Comparison of ENCODE assay signal across 7 mouse cellular contexts in genomic region chr6:39543769-39544420, GRCm38 (mm10). TPM values are rescaled to one million over a fixed set of nuclear protein-coding genes. Genes with fewer than 3 reads are reported as not detected.
DNase-seq lines count a peak whose midpoint lies in the region; ATAC-seq and TF ChIP-seq lines count a peak whose summit lies in the region.

No protein-coding gene starts in this region.

- TF ChIP-seq EP300 in lung, postnatal 0 days (IDR thresholded peaks at IDR 0.05): peak; percentile 25; the same call in 1 of the 2 replicates

- in situ Hi-C loops in ES-E14 (cut with MboI; ENCODE audit: low sequenced_read_pairs in 2 of 2, unreplicated experiment in 2 of 2): no loop called here

- H3K9ac ChIP-seq in ES-E14 (ENCODE audit: insufficient read depth, low read depth, low read length, poor library complexity, severe bottlenecking): peak overlapping the region; percentile 67; the same call in 1 of the 2 replicates
- peak overlapping the region; percentile 35 for H3K9ac ChIP-seq in hindbrain, embryonic 16.5 days (ENCODE audit: low read depth, low read length)
- H3K9ac ChIP-seq in lung, postnatal 0 days (replicated peaks; ENCODE audit: low read depth): no peak overlapping the region

- no peak for ATAC-seq in hindbrain, embryonic 16.5 days
- peak; percentile 25 for ATAC-seq in lung, postnatal 0 days

- H3K4me3 ChIP-seq in ES-E14 (ENCODE audit: insufficient read depth in 1 of 2, low read depth in 1 of 2, low read length in 2 of 2, poor library complexity in 1 of 2, severe bottlenecking in 1 of 2): peak overlapping the region in 1 of 2 experiments; percentile 11; a peak in 1 of 4 replicates
- no peak overlapping the region for H3K4me3 ChIP-seq in hindbrain, embryonic 16.5 days (ENCODE audit: low read length)
- no peak overlapping the region for H3K4me3 ChIP-seq in lung, postnatal 0 days (ENCODE audit: low read depth, low read length)

- no peak for DNase-seq in ES-E14 (ENCODE audit: low read depth, low spot score)
- DNase-seq in embryo, embryonic 11 days: peak; percentile 40
- DNase-seq in lung, postnatal 0 days (ENCODE audit: low spot score): peak; percentile 66
- DNase-seq in urinary bladder, adult 18-20 months (ENCODE audit: low spot score in 2 of 2): no peak
- no peak for DNase-seq in left cerebral cortex, adult 8-10 months (ENCODE audit: low spot score in 2 of 2)
- DNase-seq in cerebellum, adult 11 months: no peak

- WGBS in hindbrain, embryonic 16.5 days: 24% methylated on average over 15 of the region's 15 CpGs
- WGBS in lung, postnatal 0 days: 50% methylated on average over 15 of the region's 15 CpGs

- H3K4me1 ChIP-seq in ES-E14 (ENCODE audit: control insufficient read depth in 2 of 2, insufficient read depth in 2 of 2, low read length in 2 of 2, poor library complexity in 1 of 2): peaks cover 15 to 42% of the 10 kb centered on the region in 2 experiments; a peak in 3 of 4 replicates
- H3K4me1 ChIP-seq in hindbrain, embryonic 16.5 days (ENCODE audit: control insufficient read depth, insufficient read depth, low read depth, low read length): peaks cover 49% of the 10 kb centered on the region
- peaks cover 14% of the 10 kb centered on the region for H3K4me1 ChIP-seq in lung, postnatal 0 days (ENCODE audit: insufficient read depth, low read depth, low read length)

- H3K36me3 ChIP-seq in ES-E14 (ENCODE audit: control insufficient read depth, insufficient read depth, low read length, poor library complexity, severe bottlenecking): peaks cover 4% of the 10 kb centered on the region; the same call in 1 of the 2 replicates
- no peaks in the 10 kb centered on the region for H3K36me3 ChIP-seq in hindbrain, embryonic 16.5 days (ENCODE audit: control insufficient read depth, insufficient read depth, low read length)
- H3K36me3 ChIP-seq in lung, postnatal 0 days (ENCODE audit: insufficient read depth, low read length): no peaks in the 10 kb centered on the region

- no peaks in the 10 kb centered on the region for H3K9me3 ChIP-seq in ES-E14 (ENCODE audit: control insufficient read depth, insufficient read depth, low read depth, low read length)
- H3K9me3 ChIP-seq in hindbrain, embryonic 16.5 days (ENCODE audit: control insufficient read depth, low read length): no peaks in the 10 kb centered on the region
- H3K9me3 ChIP-seq in lung, postnatal 0 days (ENCODE audit: low read length): no peaks in the 10 kb centered on the region

- TF ChIP-seq CTCF in lung, postnatal 0 days (IDR thresholded peaks at IDR 0.05): no peak

- peak overlapping the region; percentile 51; the same call in 1 of the 2 replicates for H3K27ac ChIP-seq in ES-E14 (ENCODE audit: insufficient read depth, low read depth, low read length, poor library complexity, severe bottlenecking)
- peak overlapping the region; percentile 29 for H3K27ac ChIP-seq in hindbrain, embryonic 16.5 days (ENCODE audit: low read depth, low read length)
- peak overlapping the region; percentile 73 for H3K27ac ChIP-seq in lung, postnatal 0 days (ENCODE audit: low read length)

- no peaks in the 10 kb centered on the region for H3K27me3 ChIP-seq in hindbrain, embryonic 16.5 days (replicated peaks; ENCODE audit: control insufficient read depth, insufficient read depth, low read length)
- H3K27me3 ChIP-seq in lung, postnatal 0 days (replicated peaks; ENCODE audit: insufficient read depth, low read length): no peaks in the 10 kb centered on the region

- H3K4me2 ChIP-seq in hindbrain, embryonic 16.5 days (ENCODE audit: low read length): no peak overlapping the region
- H3K4me2 ChIP-seq in lung, postnatal 0 days (replicated peaks; ENCODE audit: low read depth, low read length): peak overlapping the region; percentile 22; the same call in 1 of the 2 replicates

TF ChIP-seq in ES-E14, 5 proteins besides CTCF, POLR2A, EP300 and RAD21:
- TF ChIP-seq CHD2 (IDR thresholded peaks at IDR 0.05; ENCODE audit: low read depth, low read length): no peak
- no peak for TF ChIP-seq ZC3H11A (IDR thresholded peaks at IDR 0.05; ENCODE audit: borderline replicate concordance, low read depth, low read length)
- TF ChIP-seq ZNF384 (IDR thresholded peaks at IDR 0.05; ENCODE audit: low read depth, low read length): no peak
- TF ChIP-seq MAFK (IDR thresholded peaks at IDR 0.05; ENCODE audit: insufficient read depth, low read depth, low read length): no peak
- no peak for TF ChIP-seq HCFC1 (IDR thresholded peaks at IDR 0.05; ENCODE audit: borderline replicate concordance, insufficient read depth, low read length)

RNA-seq across cellular contexts. Expression of gene Dennd2a, which starts 13.8 kb away (rescaled TPM):
- total RNA-seq in ES-E14 (2012; rRNA removed): 22.1 and 24.8 TPM in 2 replicates
- polyA plus RNA-seq in hindbrain, embryonic 16.5 days (2015; fragmentation: Nextera tagmentation; extraction: Ambion mirVana): 12.8 and 17.6 TPM in 2 replicates
- polyA plus RNA-seq in lung, postnatal 0 days (2015; fragmentation: Nextera tagmentation; extraction: Ambion mirVana): 13.4 and 13.8 TPM in 2 replicates
- total RNA-seq in left cerebral cortex, adult 8-10 months (2022): 10 to 100 TPM; 22.0 to 27.0 (median 23.4) TPM

RNA-seq across cellular contexts. Expression of gene Adck2, which starts 29.8 kb away (rescaled TPM):
- 11.4 and 18.1 TPM in 2 replicates for total RNA-seq in ES-E14 (2012; rRNA removed)
- polyA plus RNA-seq in hindbrain, embryonic 16.5 days (2015; fragmentation: Nextera tagmentation; extraction: Ambion mirVana): 42.6 and 47.9 TPM in 2 replicates
- 24.6 and 25.7 TPM in 2 replicates for polyA plus RNA-seq in lung, postnatal 0 days (2015; fragmentation: Nextera tagmentation; extraction: Ambion mirVana)
- total RNA-seq in left cerebral cortex, adult 8-10 months (2022): 10 to 100 TPM; 24.4 to 35.5 (median 31.8) TPM

RNA-seq across cellular contexts. Expression of gene Gm42420, which starts 41.7 kb away (rescaled TPM):
- not detected in 2 replicates for total RNA-seq in ES-E14 (2012; rRNA removed)
- polyA plus RNA-seq in hindbrain, embryonic 16.5 days (2015; fragmentation: Nextera tagmentation; extraction: Ambion mirVana): 1.6 and 1.9 TPM in 2 replicates
- 0.75 and 0.89 TPM in 2 replicates for polyA plus RNA-seq in lung, postnatal 0 days (2015; fragmentation: Nextera tagmentation; extraction: Ambion mirVana)
- total RNA-seq in left cerebral cortex, adult 8-10 months (2022): 1 to 10 TPM in 1 of 4 experiments, not detected in 3; 1.1 TPM

RNA-seq across cellular contexts. Expression of gene Ndufb2, which starts 48.5 kb away (rescaled TPM):
- 109 and 122 TPM in 2 replicates for total RNA-seq in ES-E14 (2012; rRNA removed)
- 482 and 563 TPM in 2 replicates for polyA plus RNA-seq in hindbrain, embryonic 16.5 days (2015; fragmentation: Nextera tagmentation; extraction: Ambion mirVana)
- polyA plus RNA-seq in lung, postnatal 0 days (2015; fragmentation: Nextera tagmentation; extraction: Ambion mirVana): 267 and 287 TPM in 2 replicates
- 100 to 1,000 TPM; 148 to 171 (median 155) TPM for total RNA-seq in left cerebral cortex, adult 8-10 months (2022)

Comparison
In these comparisons a context has a peak if more than half of its experiments do, and no peak if none do; other contexts are left out.
1. DNase-seq: peak in embryo, embryonic 11 days (single experiment) and lung, postnatal 0 days (single experiment); none in ES-E14 (single experiment), urinary bladder, adult 18-20 months (0 of 2), left cerebral cortex, adult 8-10 months (0 of 2) and cerebellum, adult 11 months (single experiment).
2. Peak in every context shown above with its lines, with median percentiles within 50 percentile points of each other: H3K27ac ChIP-seq.